Mouse (Mus musculus) kidney, embryonic 16.5 days (tissue): ENCODE results near the gene Fam193a. TPM values are rescaled to one million over a fixed set of nuclear protein-coding genes. Genes with fewer than 3 reads are reported as not detected.

Experiments used
- ATAC-seq: fragments of 200-750 bp; cut with Nextera tagmentation; 2 replicates; pipeline ENCODE4 v1.8.0; 2017; ENCODE audit warnings: moderate TSS enrichment; ENCODE audit not compliant: low FRiP score, low TSS enrichment
- H3K27ac ChIP-seq: fragments of 300-500 bp; sonication (generic); 2 replicates; pipeline ENCODE4 v1.5.1; 2014; ENCODE audit warnings: low read length
- H3K27me3 ChIP-seq: fragments of 300-500 bp; sonication (generic); 2 replicates; pipeline ENCODE4 v1.6.1; 2014; ENCODE audit warnings: low read length, control low read depth, mixed read lengths; ENCODE audit not compliant: insufficient read depth
- H3K36me3 ChIP-seq: fragments of 300-500 bp; sonication (generic); 2 replicates; pipeline ENCODE4 v1.6.1; 2014; ENCODE audit warnings: low read length, control low read depth, mixed read lengths; ENCODE audit not compliant: insufficient read depth
- H3K4me1 ChIP-seq: fragments of 300-500 bp; sonication (generic); 2 replicates; pipeline ENCODE4 v1.6.1; 2014; ENCODE audit warnings: low read length, control low read depth, mixed read lengths; ENCODE audit not compliant: insufficient read depth
- H3K4me2 ChIP-seq: fragments of 300-500 bp; sonication (generic); replicated peaks from 2 replicates; pipeline ENCODE4 v1.6.1; 2014; ENCODE audit warnings: low read depth, low read length
- H3K4me3 ChIP-seq: fragments of 300-500 bp; sonication (generic); 2 replicates; pipeline ENCODE4 v1.5.1; 2014; ENCODE audit warnings: mild to moderate bottlenecking, low read length
- H3K9ac ChIP-seq: fragments of 300-500 bp; sonication (generic); replicated peaks from 2 replicates; pipeline ENCODE4 v1.6.1; 2014; ENCODE audit warnings: low read length
- H3K9me3 ChIP-seq: fragments of 300-500 bp; sonication (generic); 2 replicates; pipeline ENCODE4 v1.6.1; 2016; ENCODE audit warnings: low read length, control low read depth
- WGBS: fragments of 180-500 bp; shearing (Covaris S2); extraction: QIAGEN DNeasy Blood & Tissue Kit; methylation state at CpG from one replicate; pipeline ENCODE4 v1.1.7; 2014; 5-methylcytosine and 5-hydroxymethylcytosine counted together
- polyA plus RNA-seq: library from polyadenylated mRNA; unstranded; fragments of >200 nt; fragmentation: Nextera tagmentation; extraction: Ambion mirVana; gene quantifications from 2 replicates; pipeline ENCODE4 v1.2.1, GENCODE M21; 2015

The Fam193a gene
- polyA plus RNA-seq, 1 experiment from 2014 or later: 10.1 TPM

DNA sequence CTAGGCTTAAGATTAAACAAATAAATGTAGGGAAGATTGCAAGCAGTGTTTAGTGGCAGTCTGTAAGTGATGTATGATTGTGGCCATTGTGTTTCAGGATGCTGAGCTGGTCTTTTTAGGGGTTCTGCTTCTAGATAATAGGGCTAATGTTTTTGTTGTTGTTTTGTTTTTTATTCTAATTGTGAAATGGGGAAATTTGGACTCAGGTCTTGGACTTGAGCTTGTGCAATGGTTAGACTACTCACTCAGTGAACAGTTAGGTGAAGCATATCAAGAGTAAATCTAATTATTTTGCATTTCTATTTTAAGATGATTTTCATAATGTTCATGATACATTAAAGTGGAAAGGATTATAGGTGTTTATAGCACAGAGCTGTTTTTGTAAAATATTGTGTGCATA, 2.8 kb downstream of the Fam193a start:
- no peak overlapping the region for H3K4me3 ChIP-seq
- peaks cover 21% of the 10 kb centered on the region for H3K4me1 ChIP-seq
- H3K9me3 ChIP-seq: no peaks in the 10 kb centered on the region
- H3K27ac ChIP-seq: no peak overlapping the region
- no peak overlapping the region for H3K9ac ChIP-seq
- no peaks in the 10 kb centered on the region for H3K27me3 ChIP-seq
- H3K4me2 ChIP-seq: no peak overlapping the region
- no peak for ATAC-seq
- no peaks in the 10 kb centered on the region for H3K36me3 ChIP-seq

DNA sequence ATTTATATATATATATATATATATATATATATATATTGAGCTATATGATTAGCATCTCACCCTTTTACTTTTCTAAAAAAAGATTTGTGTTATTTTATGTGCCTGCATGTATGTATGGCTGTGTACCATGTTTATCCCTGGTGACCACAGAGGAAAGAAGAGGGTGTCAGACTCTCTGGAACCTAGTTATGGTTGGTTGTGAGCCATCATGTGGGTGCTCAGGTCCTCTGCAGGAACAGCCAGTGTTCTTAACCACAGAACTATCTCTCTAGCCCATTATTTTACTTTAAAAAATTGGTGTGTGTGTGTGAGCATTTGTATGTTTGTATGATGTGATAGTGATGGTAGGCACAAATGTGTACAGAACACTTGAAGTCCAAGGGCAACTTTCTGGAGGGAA, 9.1 kb downstream of the Fam193a start:
- no peaks in the 10 kb centered on the region for H3K4me1 ChIP-seq
- no peaks in the 10 kb centered on the region for H3K27me3 ChIP-seq
- H3K9me3 ChIP-seq: no peaks in the 10 kb centered on the region
- H3K4me3 ChIP-seq: no peak overlapping the region
- H3K4me2 ChIP-seq: no peak overlapping the region
- H3K36me3 ChIP-seq: no peaks in the 10 kb centered on the region
- no peak for ATAC-seq
- H3K9ac ChIP-seq: no peak overlapping the region
- H3K27ac ChIP-seq: no peak overlapping the region

DNA sequence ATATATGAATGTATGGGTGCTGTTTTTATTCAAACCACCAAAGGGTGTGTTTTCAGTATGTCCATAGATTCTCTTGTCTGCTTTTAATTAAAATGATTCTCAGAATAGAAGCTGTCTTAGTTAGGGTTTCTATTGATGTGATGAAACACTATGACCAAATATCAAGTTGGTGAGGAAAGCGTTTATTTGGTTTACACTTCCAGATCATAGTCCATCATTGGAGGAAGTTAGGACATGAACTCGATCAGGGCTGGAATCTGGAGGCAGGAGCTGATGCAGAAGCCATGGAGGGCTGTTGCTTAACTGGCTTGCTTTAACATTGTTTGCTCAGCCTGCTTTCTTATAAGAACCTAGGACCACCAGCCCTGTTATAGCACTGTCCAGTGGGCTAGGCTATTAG, 12.0 kb downstream of the Fam193a start:
- Histone ChIP-seq H3K4me1 (no peaks in the 10 kb centered on the region), H3K4me2 (no peak overlapping the region), H3K36me3 (peaks cover 10% of the 10 kb centered on the region), H3K4me3 (no peak overlapping the region), H3K9ac (no peak overlapping the region), H3K27me3 (no peaks in the 10 kb centered on the region), H3K9me3 (peaks cover 10% of the 10 kb centered on the region), H3K27ac (no peak overlapping the region)
- 94% methylated on average over 2 of the region's 2 CpGs for WGBS
- ATAC-seq: no peak

DNA sequence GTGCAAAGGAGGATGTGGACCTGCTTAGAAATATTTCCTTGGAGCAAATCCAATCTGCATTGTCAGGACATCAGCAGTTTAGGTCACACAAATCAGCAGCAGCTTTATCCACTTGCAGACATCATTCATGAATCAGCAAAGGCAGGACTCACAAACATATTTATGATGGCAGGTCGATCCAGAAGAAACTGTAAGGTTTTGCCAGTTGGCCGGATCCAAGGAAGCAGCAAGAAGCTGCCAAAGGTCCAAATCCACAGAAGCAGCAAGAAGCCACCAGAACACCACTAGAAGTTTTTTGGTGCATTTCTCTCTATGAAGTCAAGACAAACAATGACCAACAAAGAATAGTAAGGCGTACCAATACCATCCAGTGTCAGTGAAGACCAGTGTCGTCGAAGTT, 15.9 kb downstream of the Fam193a start:
- Histone ChIP-seq H3K27ac (no peak overlapping the region), H3K9me3 (peaks cover 10% of the 10 kb centered on the region), H3K4me2 (no peak overlapping the region), H3K4me3 (no peak overlapping the region), H3K9ac (no peak overlapping the region), H3K4me1 (no peaks in the 10 kb centered on the region), H3K36me3 (peaks cover 10% of the 10 kb centered on the region), H3K27me3 (no peaks in the 10 kb centered on the region)
- WGBS: 96% methylated on average over 5 of the region's 5 CpGs
- ATAC-seq: no peak

DNA sequence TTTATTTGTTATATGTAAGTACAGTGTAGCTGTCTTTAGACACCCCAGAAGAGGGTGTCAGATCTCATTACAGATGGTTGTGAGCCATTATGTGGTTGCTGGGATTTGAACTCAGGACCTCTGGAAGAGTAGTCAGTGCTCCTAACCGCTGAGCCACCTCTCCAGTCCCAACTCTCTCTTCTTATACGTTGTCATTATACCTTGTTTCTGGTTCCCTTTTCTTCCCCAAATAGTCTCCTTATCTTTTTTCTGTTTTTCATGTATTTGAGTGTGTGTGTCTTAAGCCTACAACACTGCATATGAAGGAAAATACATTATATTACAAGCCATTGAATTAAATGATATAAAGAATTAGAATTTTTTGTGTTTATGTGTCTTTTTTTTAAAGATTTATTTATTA, 17.0 kb downstream of the Fam193a start:
- H3K4me3 ChIP-seq: no peak overlapping the region
- no peak overlapping the region for H3K4me2 ChIP-seq
- no peaks in the 10 kb centered on the region for H3K4me1 ChIP-seq
- 96% methylated on average over 2 of the region's 2 CpGs for WGBS
- no peak for ATAC-seq
- H3K9me3 ChIP-seq: peaks cover 10% of the 10 kb centered on the region
- peaks cover 10% of the 10 kb centered on the region for H3K36me3 ChIP-seq
- H3K9ac ChIP-seq: no peak overlapping the region
- no peak overlapping the region for H3K27ac ChIP-seq
- H3K27me3 ChIP-seq: no peaks in the 10 kb centered on the region

DNA sequence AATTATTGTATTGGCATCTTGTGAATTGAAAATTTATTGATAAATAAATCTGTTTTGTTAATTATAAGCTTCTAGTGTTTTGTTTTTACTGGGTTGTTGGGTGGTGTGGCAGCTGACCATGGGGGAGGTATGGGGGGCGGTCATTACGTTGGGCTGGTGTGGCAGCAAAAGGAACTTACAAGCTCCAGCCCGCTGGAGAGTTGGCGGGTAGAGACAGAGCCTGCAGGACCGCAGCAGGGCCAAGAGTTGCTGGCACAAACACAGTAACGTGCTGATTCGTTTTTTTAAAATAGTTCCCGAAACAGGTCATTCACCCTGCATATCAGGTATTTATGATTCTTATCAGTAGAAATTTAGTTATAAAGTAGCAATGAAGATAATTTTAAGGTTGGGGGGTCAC, 23.5 kb downstream of the Fam193a start:
- Histone ChIP-seq H3K4me1 (no peaks in the 10 kb centered on the region), H3K4me2 (no peak overlapping the region), H3K9ac (no peak overlapping the region), H3K4me3 (no peak overlapping the region), H3K36me3 (no peaks in the 10 kb centered on the region), H3K9me3 (no peaks in the 10 kb centered on the region), H3K27me3 (no peaks in the 10 kb centered on the region), H3K27ac (no peak overlapping the region)
- 80% methylated on average over 8 of the region's 8 CpGs for WGBS
- no peak for ATAC-seq

DNA sequence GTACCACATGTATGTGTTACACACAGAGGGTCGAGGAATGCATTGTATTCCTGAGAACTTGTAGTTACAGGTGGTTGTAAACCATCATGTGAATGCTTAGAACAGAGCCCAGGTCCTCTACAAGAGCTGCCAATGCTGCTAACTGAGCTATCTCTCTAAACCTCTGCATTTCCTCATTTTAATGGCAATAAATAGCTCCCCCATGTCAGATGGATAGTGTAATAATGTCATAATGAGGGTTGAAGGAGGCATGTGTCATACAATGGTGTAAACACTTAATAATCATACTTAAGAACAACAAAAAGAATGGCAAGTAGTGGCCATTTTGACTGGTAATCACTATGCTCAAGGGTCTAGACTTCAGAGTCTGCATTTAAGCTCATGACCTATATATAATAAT, 25.6 kb downstream of the Fam193a start:
- H3K27me3 ChIP-seq: no peaks in the 10 kb centered on the region
- H3K27ac ChIP-seq: no peak overlapping the region
- H3K9me3 ChIP-seq: no peaks in the 10 kb centered on the region
- H3K4me3 ChIP-seq: no peak overlapping the region
- no peaks in the 10 kb centered on the region for H3K36me3 ChIP-seq
- H3K4me1 ChIP-seq: no peaks in the 10 kb centered on the region
- H3K9ac ChIP-seq: no peak overlapping the region
- H3K4me2 ChIP-seq: no peak overlapping the region
- ATAC-seq: no peak
- 91% methylated on average over 1 of the region's 1 CpGs for WGBS

DNA sequence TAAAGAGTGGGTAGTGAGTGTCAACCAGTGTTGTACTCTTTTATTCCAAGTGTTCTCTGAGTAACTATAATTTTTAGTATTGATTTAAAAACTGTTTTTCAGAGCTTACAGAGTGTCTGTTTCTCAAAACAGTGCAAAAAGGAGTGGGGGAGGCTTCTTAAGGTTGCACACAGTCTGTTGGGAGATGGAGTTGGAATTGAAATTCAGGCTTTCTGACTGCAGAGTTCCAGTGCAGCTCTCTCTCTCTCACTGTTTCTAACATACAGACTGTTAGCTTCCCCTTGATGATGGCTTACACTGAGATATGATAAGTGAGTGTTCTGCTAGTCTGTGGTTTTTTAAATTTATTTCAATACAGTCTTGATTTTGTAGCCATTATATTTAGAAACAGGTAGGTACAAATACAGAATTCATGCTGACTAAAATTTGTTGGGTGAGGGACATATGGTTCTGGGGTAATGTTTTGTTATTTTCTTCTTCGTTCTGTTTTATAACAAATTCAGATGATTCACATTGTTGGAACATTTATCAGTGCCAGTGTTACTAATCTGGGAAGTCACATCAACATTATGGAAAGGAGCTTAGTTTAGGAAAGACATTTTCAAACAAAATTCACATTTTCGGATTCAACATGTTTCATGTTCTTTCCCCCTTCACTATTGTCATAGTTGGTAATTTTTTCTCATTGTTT, 26.3 kb downstream of the Fam193a start:
- 83% methylated on average over 2 of the region's 2 CpGs for WGBS
- no peaks in the 10 kb centered on the region for H3K9me3 ChIP-seq
- no peaks in the 10 kb centered on the region for H3K36me3 ChIP-seq
- H3K27ac ChIP-seq: no peak overlapping the region
- no peak overlapping the region for H3K9ac ChIP-seq
- no peaks in the 10 kb centered on the region for H3K27me3 ChIP-seq
- H3K4me3 ChIP-seq: no peak overlapping the region
- H3K4me2 ChIP-seq: no peak overlapping the region
- H3K4me1 ChIP-seq: no peaks in the 10 kb centered on the region
- no peak for ATAC-seq

DNA sequence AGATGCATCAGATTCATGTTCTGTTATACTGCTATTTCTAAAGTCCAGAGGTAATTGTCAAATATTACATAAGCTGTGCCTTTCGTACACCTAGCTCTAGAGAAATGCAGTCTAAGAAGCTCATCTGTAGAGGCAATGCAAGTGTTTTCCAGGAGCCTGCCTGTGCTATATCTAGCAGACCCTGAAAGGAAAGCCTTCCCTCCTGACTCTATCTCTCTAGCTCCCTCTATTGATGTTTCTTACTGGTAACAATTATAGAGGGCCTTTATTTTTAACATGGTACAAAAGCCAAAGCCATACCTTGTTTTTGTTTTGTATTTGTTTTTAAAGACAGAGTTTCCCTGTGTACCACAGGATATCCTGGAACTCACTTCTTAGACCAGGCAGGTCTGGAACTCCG, 28.1 kb downstream of the Fam193a start:
- Histone ChIP-seq H3K4me3 (no peak overlapping the region), H3K9me3 (no peaks in the 10 kb centered on the region), H3K36me3 (no peaks in the 10 kb centered on the region), H3K4me1 (no peaks in the 10 kb centered on the region), H3K27ac (no peak overlapping the region), H3K4me2 (no peak overlapping the region), H3K27me3 (no peaks in the 10 kb centered on the region), H3K9ac (no peak overlapping the region)
- ATAC-seq: no peak
- whole genome bisulfite sequencing: 88% methylated on average over 2 of the region's 2 CpGs

DNA sequence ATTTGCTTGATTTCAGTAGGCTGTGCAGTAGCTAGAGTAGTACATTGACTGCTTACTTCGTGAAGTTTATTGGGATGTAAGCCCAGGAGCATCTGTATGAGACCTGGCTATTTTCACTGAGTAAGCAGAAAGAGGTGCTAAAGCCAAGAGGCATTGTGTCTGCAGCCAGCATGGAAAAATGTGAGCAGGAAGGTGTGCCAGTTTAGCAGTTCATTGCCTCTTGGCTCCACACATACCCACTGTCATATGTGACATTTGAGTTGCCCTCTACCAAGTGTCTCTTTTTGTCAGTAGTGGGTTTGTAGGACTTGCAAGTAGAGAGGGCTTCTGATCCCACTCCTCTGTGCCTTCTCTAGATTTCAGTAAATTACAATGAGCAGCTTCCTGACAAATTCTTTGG, 28.6 kb downstream of the Fam193a start:
- 77% methylated on average over 1 of the region's 1 CpGs for WGBS
- no peak overlapping the region for H3K9ac ChIP-seq
- ATAC-seq: no peak
- no peaks in the 10 kb centered on the region for H3K4me1 ChIP-seq
- no peaks in the 10 kb centered on the region for H3K36me3 ChIP-seq
- no peaks in the 10 kb centered on the region for H3K27me3 ChIP-seq
- no peak overlapping the region for H3K4me3 ChIP-seq
- no peak overlapping the region for H3K27ac ChIP-seq
- no peak overlapping the region for H3K4me2 ChIP-seq
- no peaks in the 10 kb centered on the region for H3K9me3 ChIP-seq
